Mouse (Mus musculus): ENCODE measurements around the gene Os9. TPM values are rescaled to one million over a fixed set of nuclear protein-coding genes. Genes with fewer than 3 reads are reported as not detected.

The Os9 gene
- total and polyA plus RNA-seq, 2 experiments from 2014 or later = 119 to 128 TPM

DNA sequence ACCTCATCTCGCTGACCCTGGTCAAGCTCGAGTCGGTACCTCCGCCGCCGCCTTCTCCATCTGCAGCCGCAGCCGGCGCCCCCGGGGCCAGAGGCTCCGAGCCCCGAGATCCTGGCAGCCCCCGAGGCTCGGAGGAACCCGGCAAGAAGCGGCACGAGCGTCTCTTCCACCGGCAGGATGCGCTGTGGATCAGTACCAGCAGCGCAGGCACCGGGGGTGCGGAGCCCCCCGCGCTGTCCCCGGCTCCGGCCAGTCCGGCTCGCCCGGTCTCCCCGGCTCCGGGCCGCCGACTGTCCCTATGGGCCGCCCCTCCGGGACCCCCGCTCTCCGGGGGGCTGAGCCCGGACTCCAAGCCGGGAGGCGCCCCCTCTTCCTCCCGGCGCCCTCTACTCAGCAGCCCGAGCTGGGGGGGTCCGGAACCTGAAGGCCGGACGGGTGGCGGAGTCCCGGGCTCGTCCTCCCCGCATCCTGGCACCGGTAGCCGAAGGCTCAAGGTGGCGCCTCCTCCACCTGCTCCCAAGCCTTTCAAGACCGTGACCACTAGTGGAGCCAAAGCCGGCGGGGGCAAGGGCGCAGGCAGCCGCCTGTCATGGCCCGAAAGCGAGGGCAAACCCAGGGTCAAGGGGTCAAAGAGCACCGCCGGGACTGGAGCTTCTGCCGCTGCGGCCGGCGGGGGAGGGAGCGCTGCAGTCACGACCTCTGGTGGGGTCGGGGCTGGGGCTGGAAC lies 41.1 kb downstream of the Os9 start:
- H3K27me3 ChIP-seq (ENCODE audit: insufficient read depth, low read length) = no peaks in the 10 kb centered on the region
- peak overlapping the region; percentile 72 for H3K4me3 ChIP-seq (ENCODE audit: low read length)
- peaks cover 20% of the 10 kb centered on the region for H3K4me1 ChIP-seq (ENCODE audit: insufficient read depth, low read length)
- 1% methylated on average over 69 of the region's 70 CpGs for WGBS
- H3K27ac ChIP-seq = peak overlapping the region; percentile 87
- ATAC-seq = 0 out of 2 replicates have a peak, but pooled peaks have one; percentile 4
- TF ChIP-seq CTCF (IDR thresholded peaks at IDR 0.05; ENCODE audit: low read depth) = peak; percentile 32
- DNase-seq (ENCODE audit: low spot score) = peak; percentile 71
- peak overlapping the region; percentile 87 for H3K9ac ChIP-seq (replicated peaks; ENCODE audit: low read length)
- H3K9me3 ChIP-seq (ENCODE audit: low read length) = no peaks in the 10 kb centered on the region
- 0 out of 2 replicates have a peak, but pooled peaks cover 11% of the 10 kb centered on the region for H3K36me3 ChIP-seq (ENCODE audit: insufficient read depth, low read length)
- peak overlapping the region; percentile 87 for H3K4me2 ChIP-seq (ENCODE audit: low read depth, low read length)

DNA sequence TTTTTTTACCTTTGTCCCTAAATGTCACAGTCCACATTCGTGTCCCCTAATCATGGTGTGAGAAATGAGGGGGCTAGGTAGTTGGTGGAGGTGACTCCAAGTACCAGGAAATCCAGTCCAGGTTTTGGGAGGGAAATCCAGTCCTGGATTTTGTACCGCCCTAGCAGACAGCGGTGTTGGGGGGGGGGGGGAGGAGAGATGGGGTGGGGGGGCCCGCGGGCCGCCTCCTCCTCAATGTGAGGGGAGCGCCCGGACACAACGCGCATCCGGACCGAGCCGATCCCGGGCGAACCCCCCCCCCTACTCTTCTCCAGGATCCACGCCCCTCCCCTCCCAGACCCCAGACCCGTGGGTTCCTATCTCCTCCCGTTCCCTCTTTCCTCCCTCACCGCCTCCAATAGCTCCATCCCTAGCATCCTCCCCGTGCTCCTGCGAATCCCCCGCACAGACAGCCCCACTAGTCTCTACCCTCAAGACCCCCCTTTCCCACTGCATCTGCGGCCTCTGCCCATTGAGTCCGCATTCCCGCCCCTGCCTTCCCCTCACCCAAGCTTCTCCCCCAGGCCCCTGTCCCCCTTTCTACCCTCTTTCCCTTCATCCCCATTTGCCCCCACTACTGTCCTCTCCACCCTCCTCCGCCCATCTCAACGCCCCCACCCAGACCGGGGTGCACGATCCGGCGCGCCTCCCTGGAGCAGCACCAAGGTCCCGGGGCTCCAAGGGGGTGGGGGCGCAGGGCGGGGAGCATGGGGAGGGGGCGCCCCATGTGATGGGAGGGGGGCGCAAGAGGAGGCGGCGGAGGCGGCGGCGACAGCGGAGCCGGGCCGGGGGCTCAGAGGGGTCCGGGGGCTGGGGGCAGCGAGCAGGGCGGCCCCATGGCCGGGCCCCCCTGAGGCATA lies 42.0 kb downstream of the Os9 start:
- H3K27ac ChIP-seq = peak overlapping the region; percentile 87
- 0 out of 2 replicates have a peak, but pooled peaks cover 3% of the 10 kb centered on the region for H3K36me3 ChIP-seq (ENCODE audit: insufficient read depth, low read length)
- peaks cover 20% of the 10 kb centered on the region for H3K4me1 ChIP-seq (ENCODE audit: insufficient read depth, low read length)
- H3K9ac ChIP-seq (replicated peaks; ENCODE audit: low read length) = peak overlapping the region; percentile 87
- H3K4me2 ChIP-seq (ENCODE audit: low read depth, low read length) = peak overlapping the region; percentile 87
- H3K27me3 ChIP-seq (ENCODE audit: insufficient read depth, low read length) = no peaks in the 10 kb centered on the region
- TF ChIP-seq CTCF (IDR thresholded peaks at IDR 0.05; ENCODE audit: low read depth) = no peak
- under 1% methylated on average over 31 of the region's 49 CpGs for WGBS
- ATAC-seq = peak; percentile 77
- H3K4me3 ChIP-seq (ENCODE audit: low read length) = peak overlapping the region; percentile 72
- no peaks in the 10 kb centered on the region for H3K9me3 ChIP-seq (ENCODE audit: low read length)
- peak; percentile 92 for DNase-seq (ENCODE audit: low spot score)

DNA sequence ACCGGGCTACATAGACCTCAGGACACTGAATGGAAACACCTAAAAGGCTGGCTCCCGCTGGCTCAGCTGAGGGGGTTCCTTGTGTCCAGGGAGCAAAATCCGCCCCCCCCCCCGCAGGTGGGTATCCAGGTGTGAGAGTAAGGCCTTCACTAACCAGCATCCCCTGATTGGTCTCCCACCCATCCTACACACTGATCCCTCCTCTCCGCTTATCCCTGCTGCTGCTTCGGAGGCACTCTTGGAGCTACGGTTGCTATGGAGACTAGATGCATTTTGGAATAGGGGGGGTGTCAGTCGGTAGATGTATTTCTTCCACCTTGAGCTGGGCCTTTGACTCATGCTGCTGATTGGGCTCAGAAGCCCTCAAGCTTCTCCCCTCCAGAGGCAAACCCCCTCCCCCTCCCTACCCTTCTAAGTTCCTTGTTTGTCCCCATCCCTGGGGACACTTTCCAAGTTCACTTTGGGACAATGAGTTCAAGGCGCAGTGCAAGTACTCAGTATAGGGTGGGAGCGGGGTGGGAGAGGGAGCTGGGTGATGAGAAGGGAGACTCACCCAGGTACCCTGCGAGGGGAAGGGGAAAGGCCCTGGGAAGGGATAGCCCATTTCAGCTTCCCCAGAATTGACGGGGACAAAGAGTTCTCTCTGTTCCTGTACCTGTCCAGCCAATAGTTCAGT lies 42.8 kb downstream of the Os9 start:
- H3K4me1 ChIP-seq (ENCODE audit: insufficient read depth, low read length) = peaks cover 20% of the 10 kb centered on the region
- no peaks in the 10 kb centered on the region for H3K9me3 ChIP-seq (ENCODE audit: low read length)
- WGBS = 1% methylated on average over 12 of the region's 12 CpGs
- ATAC-seq (peak; percentile 55), DNase-seq (ENCODE audit: low spot score) (peak; percentile 76)
- no peaks in the 10 kb centered on the region for H3K27me3 ChIP-seq (ENCODE audit: insufficient read depth, low read length)
- H3K9ac ChIP-seq (replicated peaks; ENCODE audit: low read length) = peak overlapping the region; percentile 40
- peak overlapping the region; percentile 87 for H3K4me2 ChIP-seq (ENCODE audit: low read depth, low read length)
- peak overlapping the region; percentile 87 for H3K27ac ChIP-seq
- TF ChIP-seq CTCF (IDR thresholded peaks at IDR 0.05; ENCODE audit: low read depth) = no peak
- no peaks in the 10 kb centered on the region for H3K36me3 ChIP-seq (ENCODE audit: insufficient read depth, low read length)
- H3K4me3 ChIP-seq (ENCODE audit: low read length) = peak overlapping the region; percentile 72

DNA sequence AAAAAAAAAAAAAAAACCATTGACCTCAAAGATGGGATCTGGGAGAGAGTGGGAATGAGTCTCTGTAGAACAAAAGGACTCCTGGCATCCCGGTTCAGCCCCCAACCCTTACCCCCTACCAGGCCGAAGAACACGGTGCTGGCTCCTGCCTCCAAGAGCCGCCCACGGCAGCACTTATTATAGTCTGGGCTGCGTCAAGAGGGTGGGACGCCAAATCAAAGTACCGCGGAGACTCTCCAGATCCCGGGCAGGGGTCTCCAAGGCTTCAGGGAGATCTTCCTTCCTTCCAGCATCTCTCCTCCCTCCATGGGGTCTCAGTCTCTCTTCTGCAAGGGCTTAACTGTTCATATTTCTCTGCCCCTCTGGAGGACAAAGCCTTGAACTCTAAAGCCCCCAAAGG lies 43.4 kb downstream of the Os9 start:
- peak; percentile 21 for DNase-seq (ENCODE audit: low spot score)
- no peaks in the 10 kb centered on the region for H3K27me3 ChIP-seq (ENCODE audit: insufficient read depth, low read length)
- peak overlapping the region; percentile 87 for H3K4me2 ChIP-seq (ENCODE audit: low read depth, low read length)
- peak overlapping the region; percentile 87 for H3K27ac ChIP-seq
- ATAC-seq = no peak
- H3K9me3 ChIP-seq (ENCODE audit: low read length) = no peaks in the 10 kb centered on the region
- peak overlapping the region; percentile 72 for H3K4me3 ChIP-seq (ENCODE audit: low read length)
- H3K9ac ChIP-seq (replicated peaks; ENCODE audit: low read length) = peak overlapping the region; percentile 40
- no peak for TF ChIP-seq CTCF (IDR thresholded peaks at IDR 0.05; ENCODE audit: low read depth)
- H3K36me3 ChIP-seq (ENCODE audit: insufficient read depth, low read length) = no peaks in the 10 kb centered on the region
- H3K4me1 ChIP-seq (ENCODE audit: insufficient read depth, low read length) = peaks cover 20% of the 10 kb centered on the region
- 3% methylated on average over 10 of the region's 10 CpGs for WGBS

DNA sequence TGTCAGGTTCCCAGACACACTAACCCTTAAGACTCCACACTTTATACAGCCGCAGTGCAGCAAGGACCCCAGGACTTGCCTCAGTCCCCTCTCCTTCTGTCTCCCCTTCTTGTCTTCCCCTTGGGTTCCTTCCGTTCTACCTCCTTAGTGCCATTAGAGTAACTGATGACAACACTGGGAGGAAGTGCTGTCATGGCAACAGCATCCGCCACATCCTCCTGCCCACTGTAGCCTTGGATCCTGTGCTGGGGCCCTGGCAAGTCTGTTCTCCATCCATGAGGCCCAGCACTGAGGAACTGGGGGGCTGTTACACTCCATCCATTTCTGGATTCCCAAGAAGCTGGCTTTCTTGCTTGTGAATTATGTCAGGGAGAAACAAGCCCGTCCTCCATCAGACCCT lies 44.8 kb downstream of the Os9 start:
- DNase-seq (ENCODE audit: low spot score) = no peak
- Histone ChIP-seq H3K4me1 (ENCODE audit: insufficient read depth, low read length) (peaks cover 14% of the 10 kb centered on the region), H3K36me3 (ENCODE audit: insufficient read depth, low read length) (no peaks in the 10 kb centered on the region), H3K4me3 (ENCODE audit: low read length) (no peak overlapping the region), H3K9ac (replicated peaks; ENCODE audit: low read length) (no peak overlapping the region), H3K9me3 (ENCODE audit: low read length) (no peaks in the 10 kb centered on the region), H3K27me3 (ENCODE audit: insufficient read depth, low read length) (no peaks in the 10 kb centered on the region), H3K27ac (no peak overlapping the region), H3K4me2 (ENCODE audit: low read depth, low read length) (no peak overlapping the region)
- ATAC-seq = no peak
- no peak for TF ChIP-seq CTCF (IDR thresholded peaks at IDR 0.05; ENCODE audit: low read depth)
- 32% methylated on average over 4 of the region's 4 CpGs for WGBS

DNA sequence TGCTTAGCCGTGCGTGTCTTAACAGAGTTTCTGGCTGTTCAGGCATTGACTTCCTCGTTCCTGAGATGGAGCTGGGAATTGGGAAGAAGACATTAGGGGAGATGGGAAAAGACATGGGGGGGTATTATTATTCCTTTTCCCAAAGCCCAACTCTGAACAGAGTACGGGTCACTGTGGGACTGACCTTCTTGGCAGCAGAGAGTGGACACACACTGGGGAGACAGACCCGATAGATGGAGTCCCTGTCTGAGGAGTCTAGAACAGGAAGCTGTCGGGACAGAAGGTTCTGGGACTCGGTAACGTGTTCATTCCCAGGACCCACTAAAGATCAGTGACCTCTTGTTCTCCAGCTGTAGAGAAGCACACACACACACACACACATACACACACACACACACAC lies 45.3 kb downstream of the Os9 start:
- no peak overlapping the region for H3K27ac ChIP-seq
- DNase-seq (ENCODE audit: low spot score) (no peak), ATAC-seq (no peak)
- no peaks in the 10 kb centered on the region for H3K27me3 ChIP-seq (ENCODE audit: insufficient read depth, low read length)
- no peak overlapping the region for H3K4me3 ChIP-seq (ENCODE audit: low read length)
- no peaks in the 10 kb centered on the region for H3K36me3 ChIP-seq (ENCODE audit: insufficient read depth, low read length)
- 75% methylated on average over 8 of the region's 8 CpGs for WGBS
- TF ChIP-seq CTCF (IDR thresholded peaks at IDR 0.05; ENCODE audit: low read depth) = no peak
- peaks cover 12% of the 10 kb centered on the region for H3K4me1 ChIP-seq (ENCODE audit: insufficient read depth, low read length)
- no peaks in the 10 kb centered on the region for H3K9me3 ChIP-seq (ENCODE audit: low read length)
- H3K9ac ChIP-seq (replicated peaks; ENCODE audit: low read length) = no peak overlapping the region
- no peak overlapping the region for H3K4me2 ChIP-seq (ENCODE audit: low read depth, low read length)
